Mouse (Mus musculus): Measurements from ENCODE around the gene Gm17617.
A peak's percentile ranks its signal among the peaks of the same experiment; 100 is the strongest.

Gene Gm17617

GRCm38 (mm10) chr13:55133448-55133847 is at the start of gene Gm17617:
Gm17617 (minus strand) TSS chr13:55133548.
- ATAC-seq (ENCODE audit: insufficient number of reproducible peaks, low FRiP score, low TSS enrichment): no peak

DNA sequence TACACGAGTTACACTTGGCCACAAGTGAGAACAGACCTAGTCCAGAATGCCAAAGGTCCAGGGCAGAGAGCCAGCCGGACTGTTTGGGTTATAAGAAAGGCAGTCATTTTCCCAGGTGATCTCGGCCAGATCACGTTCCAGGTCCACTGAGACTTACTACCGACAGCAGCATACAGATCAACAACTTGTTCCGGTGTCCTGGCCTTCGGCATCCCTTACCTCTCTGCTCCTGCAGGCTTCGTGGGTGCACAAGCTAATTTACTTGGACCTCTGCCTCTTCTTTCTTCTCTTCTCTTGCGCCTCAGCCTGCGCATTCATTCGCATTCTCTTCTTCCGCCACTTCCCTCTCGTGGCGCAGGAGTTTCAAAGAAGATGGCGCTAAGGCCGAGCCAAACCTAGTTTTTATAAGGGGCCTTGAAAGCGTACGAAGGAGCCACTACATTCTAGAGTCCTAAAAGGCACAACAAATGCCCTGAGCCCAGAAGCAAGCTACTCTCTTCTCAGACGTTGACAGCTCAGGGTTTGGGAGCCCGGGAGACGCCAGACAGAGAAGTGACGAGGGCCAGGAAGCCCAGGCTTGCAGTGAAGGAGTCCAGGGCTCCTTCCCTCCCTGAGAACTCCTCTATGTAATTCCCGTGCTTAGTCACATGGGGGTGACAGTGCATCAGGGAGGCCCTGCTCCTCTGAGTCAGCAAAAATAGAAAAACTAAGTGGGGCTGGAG is 49.0 kb upstream of the Gm17617 start:
- ATAC-seq (ENCODE audit: insufficient number of reproducible peaks, low FRiP score, low TSS enrichment): peak; percentile 79; the same call in 1 of the 2 replicates

GRCm38 (mm10) chr13:55181786-55182172 is 48.4 kb upstream of the Gm17617 start:
- ATAC-seq (ENCODE audit: insufficient number of reproducible peaks, low FRiP score, low TSS enrichment): no peak

DNA sequence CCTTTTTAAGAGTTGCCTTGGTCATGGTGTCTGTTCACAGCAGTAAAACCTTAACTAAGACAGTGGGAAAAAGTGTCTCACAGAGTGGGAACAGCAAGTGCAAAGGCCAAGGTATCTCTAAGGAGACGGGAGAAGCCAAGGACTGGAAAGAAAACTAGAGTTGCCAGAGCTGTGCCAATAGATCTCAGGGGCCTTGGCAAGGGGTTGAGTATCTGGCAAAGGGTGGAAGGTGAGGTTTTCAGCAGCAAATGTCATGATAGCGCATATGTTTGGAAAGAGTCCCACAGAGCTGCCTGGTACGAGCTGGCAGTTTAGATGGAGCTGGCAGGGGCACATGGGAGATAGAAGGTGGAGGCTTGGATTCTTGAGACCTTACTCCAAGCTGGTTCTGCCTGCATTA is 46.2 kb upstream of the Gm17617 start:
- ATAC-seq (ENCODE audit: insufficient number of reproducible peaks, low FRiP score, low TSS enrichment): no peak

DNA sequence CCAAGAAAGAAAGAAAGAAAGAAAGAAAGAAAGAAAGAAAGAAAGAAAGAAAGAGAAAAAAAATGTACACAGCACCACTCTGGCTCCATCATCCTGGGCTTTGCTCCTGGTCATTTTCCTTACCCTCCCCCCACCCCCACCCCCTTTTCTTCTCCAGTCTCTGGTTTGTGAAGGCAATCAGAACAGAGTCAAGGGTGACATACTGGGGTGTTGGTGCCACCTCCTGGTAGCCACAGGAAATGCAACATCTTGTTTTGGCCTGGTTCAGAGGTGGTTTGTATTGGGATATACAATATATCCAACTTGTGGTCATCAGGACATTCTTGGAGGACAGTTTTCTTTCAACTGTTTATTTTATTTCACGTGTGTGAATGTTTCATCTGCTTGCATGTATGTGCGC is 45.2 kb upstream of the Gm17617 start:
- ATAC-seq (ENCODE audit: insufficient number of reproducible peaks, low FRiP score, low TSS enrichment): no peak

DNA sequence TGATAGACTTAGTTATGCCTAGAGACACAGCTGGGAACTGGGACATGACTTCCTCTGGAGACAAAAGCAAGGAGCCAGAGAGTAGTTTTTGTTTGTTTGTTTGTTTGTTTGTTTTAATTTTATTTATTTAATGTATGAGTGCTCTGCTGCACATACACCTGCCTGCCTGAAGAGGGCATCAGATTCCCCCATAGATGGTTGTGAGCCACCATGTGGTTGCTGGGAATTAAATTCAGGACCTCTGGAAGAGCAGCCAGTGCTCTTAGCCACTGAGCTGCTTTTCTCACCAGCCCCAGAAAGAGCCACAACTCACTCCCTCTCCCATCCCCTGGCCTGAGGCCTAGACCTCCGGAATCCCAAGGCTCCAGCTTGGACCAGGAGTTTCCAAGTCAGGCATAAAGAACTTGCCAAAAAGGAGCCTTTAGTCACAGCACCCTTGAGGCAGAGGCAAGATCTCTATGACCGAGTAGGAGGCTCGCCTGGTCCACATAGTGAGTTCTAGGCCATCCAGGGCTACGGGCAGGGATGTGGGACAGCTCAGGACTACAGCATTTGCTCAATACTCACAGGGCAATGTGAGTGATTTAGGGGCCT is 44.7 kb upstream of the Gm17617 start:
- ATAC-seq (ENCODE audit: insufficient number of reproducible peaks, low FRiP score, low TSS enrichment): no peak

- no peak for ATAC-seq (ENCODE audit: insufficient number of reproducible peaks, low FRiP score, low TSS enrichment)
These were observed 42.9 kb upstream of the Gm17617 start for GRCm38 (mm10) chr13:55176265-55176664.

- ATAC-seq (ENCODE audit: insufficient number of reproducible peaks, low FRiP score, low TSS enrichment): no peak
These were observed 41.0 kb upstream of the Gm17617 start for GRCm38 (mm10) chr13:55174347-55174746.

GRCm38 (mm10) chr13:55172336-55172770 is 39.0 kb upstream of the Gm17617 start:
- no peak for ATAC-seq (ENCODE audit: insufficient number of reproducible peaks, low FRiP score, low TSS enrichment)

DNA sequence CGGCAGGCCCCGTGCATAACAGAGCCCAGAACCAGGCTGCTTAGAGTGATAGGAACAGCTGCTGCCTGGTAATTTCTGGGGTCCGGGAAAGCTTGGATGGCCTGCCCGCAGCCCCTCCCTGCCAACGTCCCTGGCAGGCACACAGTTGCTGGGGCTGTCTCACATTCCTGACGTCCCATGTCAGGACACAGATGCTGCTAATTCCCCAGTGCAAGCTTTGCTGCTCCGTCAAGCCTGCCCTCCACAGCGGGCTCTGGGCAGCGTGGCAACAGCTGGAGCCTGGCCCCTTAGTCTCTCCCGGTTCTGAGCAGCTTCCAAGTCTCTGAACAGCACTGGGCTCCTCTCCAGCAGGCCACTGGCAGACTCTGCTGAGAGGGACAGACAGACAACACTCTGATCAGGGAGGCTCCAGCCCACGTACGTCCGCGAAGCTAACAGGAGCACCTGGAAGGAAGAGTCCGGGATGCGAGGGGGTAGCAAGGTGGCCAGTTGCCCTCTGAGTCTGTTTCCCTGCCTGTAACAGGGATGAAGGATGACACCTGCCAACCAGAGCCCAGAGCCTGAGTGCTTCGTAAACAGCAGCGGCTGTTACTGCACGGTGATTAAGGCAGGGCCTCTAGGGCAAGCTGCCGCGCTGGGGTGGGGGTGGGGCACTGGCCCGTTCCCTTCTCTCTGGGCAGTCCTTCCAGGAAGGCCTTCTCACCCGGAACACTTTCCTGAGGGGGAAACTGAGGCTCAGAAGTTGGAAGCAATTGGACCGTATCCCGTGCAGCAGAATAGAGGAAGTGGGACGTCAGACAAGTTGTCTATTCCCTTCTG is 38.4 kb upstream of the Gm17617 start:
- ATAC-seq (ENCODE audit: insufficient number of reproducible peaks, low FRiP score, low TSS enrichment): no peak

GRCm38 (mm10) chr13:55168958-55169369 is 35.6 kb upstream of the Gm17617 start:
- ATAC-seq (ENCODE audit: insufficient number of reproducible peaks, low FRiP score, low TSS enrichment): no peak

GRCm38 (mm10) chr13:55168255-55168654 is 34.9 kb upstream of the Gm17617 start:
- no peak for ATAC-seq (ENCODE audit: insufficient number of reproducible peaks, low FRiP score, low TSS enrichment)

DNA sequence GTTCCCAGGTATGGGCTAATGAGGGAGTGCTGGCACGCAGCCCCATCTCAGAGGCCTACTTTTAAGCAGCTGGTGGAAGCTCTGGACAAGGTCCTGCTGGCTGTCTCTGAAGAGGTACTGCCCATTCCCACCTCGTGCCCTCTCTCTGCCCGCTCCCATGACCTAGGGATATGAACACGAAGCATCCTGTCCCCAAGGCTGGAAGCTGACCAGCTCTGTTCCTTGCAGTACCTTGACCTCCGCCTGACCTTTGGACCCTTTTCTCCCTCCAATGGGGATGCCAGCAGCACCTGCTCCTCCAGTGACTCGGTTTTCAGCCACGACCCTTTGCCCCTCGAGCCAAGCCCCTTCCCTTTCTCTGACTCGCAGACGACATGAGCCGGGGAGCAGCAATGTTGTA is 34.5 kb upstream of the Gm17617 start:
- ATAC-seq (ENCODE audit: insufficient number of reproducible peaks, low FRiP score, low TSS enrichment): no peak

DNA sequence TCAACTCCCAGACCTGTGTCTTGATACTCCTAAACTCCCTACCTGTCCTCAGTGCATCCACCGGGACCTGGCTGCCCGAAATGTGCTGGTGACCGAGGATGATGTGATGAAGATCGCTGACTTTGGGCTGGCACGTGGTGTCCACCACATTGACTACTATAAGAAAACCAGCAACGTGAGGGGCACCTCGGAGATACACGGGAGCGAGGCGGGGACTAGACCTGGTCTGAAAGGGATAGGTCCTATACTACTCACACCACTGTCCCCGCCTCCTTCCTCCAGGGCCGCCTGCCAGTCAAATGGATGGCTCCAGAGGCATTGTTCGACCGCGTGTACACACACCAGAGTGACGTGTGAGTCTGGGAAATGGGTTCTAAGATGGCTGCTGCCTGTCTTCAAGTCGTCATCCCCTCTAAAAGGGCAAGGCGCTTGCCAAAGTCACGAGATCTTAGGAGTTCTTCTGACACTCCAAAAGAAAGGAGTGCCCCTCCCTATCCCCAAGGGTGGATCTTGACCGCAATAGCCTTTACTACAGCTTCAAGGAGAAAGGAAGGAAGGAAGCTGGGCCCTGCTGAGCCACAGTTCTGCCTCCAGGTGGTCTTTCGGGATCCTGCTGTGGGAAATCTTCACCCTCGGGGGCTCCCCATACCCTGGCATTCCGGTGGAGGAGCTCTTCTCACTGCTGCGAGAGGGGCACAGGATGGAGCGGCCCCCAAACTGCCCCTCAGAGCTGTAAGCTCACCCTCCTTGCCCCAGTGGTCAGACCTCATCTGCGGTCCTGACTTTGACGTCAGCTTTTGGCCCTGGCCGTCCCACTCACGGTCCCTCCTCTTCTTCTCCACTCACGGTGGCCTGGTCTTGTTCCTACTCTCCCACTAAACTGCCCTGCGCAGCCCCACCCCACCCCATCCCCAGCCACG is 33.7 kb upstream of the Gm17617 start:
- ATAC-seq (ENCODE audit: insufficient number of reproducible peaks, low FRiP score, low TSS enrichment): no peak

- ATAC-seq (ENCODE audit: insufficient number of reproducible peaks, low FRiP score, low TSS enrichment): no peak
These were observed 32.5 kb upstream of the Gm17617 start for GRCm38 (mm10) chr13:55165831-55166339.

DNA sequence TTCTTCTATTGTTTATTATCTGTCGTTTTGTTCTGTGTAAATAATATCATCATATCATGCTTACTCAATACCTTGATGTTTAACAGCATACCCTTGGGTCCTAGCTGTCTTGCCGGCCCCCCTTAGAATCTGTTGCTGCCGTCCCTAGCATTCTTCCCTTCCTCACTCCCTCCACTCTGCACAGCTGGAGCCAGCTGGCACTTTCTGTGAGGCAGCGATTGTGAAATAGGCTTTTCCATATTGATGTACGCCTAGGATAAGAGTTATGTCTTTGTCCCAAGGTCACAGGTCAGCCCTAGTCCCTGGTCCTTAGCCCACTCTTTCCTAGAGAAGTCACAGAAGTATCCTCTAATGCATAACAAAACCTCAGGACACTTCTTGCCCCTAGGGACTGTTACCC is 30.2 kb upstream of the Gm17617 start:
- ATAC-seq (ENCODE audit: insufficient number of reproducible peaks, low FRiP score, low TSS enrichment): no peak

DNA sequence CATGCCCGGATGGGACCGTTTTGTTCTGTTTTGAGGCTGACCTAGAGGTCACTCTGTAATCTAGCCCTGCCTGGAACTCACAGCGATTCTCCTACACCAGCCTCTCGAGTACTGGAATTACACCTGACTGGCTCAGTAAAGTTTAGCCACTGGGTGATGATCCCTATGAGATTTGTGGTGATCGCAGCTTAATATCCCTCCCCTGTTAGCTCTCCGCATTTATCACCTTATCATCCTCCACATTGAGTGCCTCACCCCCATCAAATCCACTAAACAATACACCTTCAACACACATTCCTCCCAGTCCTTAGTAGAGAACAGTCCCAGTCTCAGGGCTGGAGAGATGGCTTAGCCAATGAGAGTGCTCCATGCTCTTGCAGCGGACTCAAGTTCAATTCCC is 29.0 kb upstream of the Gm17617 start:
- no peak for ATAC-seq (ENCODE audit: insufficient number of reproducible peaks, low FRiP score, low TSS enrichment)

- ATAC-seq (ENCODE audit: insufficient number of reproducible peaks, low FRiP score, low TSS enrichment): no peak
These were observed 20.6 kb upstream of the Gm17617 start for GRCm38 (mm10) chr13:55153951-55154350.

DNA sequence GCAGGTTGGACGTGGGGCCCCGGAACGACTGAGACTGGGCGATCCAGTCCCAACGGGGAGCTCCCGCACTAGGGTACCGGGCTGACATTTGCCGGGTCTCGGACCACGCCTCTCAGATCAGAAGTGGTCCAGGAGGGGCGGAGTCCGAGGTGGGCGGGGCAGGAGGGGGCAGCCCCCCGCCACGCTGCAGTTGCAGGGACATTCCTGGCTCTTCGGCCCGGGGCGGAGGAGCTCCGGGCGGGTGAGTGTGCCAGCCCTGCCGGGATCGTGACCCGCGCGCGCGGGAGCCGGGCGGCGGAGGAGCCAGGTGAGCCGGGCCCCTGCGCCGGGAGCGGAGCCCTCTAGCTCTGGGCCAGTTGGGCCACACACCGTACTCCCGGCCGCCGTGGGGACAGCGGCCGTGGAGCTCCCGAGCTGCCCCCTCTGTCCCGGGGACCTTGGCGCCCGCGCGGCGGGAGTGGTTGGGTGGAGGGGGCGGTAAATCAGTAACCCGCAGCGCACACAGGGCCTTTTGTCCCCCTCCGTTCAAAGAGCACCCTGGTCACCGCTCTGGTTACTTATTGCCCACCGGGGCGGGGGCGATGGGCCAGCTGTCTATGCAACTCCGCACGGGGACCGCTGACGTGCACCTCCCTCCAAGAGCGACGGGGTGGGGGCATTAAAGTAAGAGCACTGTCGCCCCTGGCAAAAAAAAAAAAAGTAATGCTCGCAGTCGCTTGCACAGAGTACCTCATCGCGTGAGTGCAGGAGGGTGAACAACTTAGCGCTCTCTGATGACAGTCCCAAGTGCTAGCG is 19.5 kb upstream of the Gm17617 start, which contains the start of gene Fgfr4:
Fgfr4 (plus strand) TSS at position 20 of the 795 bp plus-strand sequence.
- no peak for ATAC-seq (ENCODE audit: insufficient number of reproducible peaks, low FRiP score, low TSS enrichment)
